Mouse (Mus musculus) erythroblast, embryonic 14.5 days (primary cell): Measurements from ENCODE around the gene Npepl1.

ENCODE experiments used
- GATA1 ChIP-seq: IDR thresholded peaks from 2 replicates; pipeline ENCODE4 v1.6.1; 2012; ENCODE audit warnings: low read length, inconsistent platforms, mixed read lengths
- TAL1 ChIP-seq: IDR thresholded peaks from 3 replicates; pipeline ENCODE4 v1.6.1; 2012; ENCODE audit warnings: low read length, inconsistent platforms, mixed read lengths

DNA sequence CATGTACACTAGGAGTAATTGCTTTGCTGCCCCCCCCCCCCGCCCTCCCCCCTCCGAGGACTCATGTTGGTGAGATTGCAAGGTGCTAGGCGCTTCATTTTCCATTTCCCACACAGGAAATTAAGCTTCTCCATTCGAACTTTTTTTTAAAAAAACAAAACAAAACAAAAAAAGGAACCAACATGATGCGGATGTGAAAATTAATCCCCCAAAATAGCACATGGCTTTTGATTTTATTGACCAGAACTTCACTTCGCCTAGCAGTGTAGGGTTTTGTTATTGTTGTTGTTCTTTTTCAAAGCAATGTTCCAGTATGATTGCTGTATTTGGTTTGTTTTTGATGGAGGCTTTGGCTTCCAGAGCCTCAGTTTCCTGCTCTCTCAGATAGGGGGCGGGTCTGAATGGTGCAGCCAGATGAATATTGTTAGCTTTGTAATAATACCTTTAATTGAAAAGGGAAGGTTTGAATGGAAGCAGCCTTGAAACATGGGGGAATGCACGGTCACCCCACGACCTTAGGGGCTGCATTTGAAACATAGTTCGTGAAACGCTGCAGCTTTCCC lies 32.3 kb upstream of the Npepl1 start:
- TF ChIP-seq TAL1 (no peak), GATA1 (no peak)
